Mouse (Mus musculus): ENCODE measurements around the gene Ube2r2. TPM values are rescaled to one million over a fixed set of nuclear protein-coding genes. Genes with fewer than 3 reads are reported as not detected.

Gene Ube2r2
- total and polyA plus RNA-seq, 2 experiments from 2014 or later, result 30.2 to 47.9 TPM

GRCm38 (mm10) chr4:41132471-41132870, 3.1 kb upstream of the Ube2r2 start:
- ATAC-seq (no peak), DNase-seq (ENCODE audit: low spot score) (no peak)
- Histone ChIP-seq H3K4me2 (ENCODE audit: low read depth, low read length) (no peak overlapping the region), H3K27me3 (ENCODE audit: insufficient read depth, low read length) (no peaks in the 10 kb centered on the region), H3K27ac (no peak overlapping the region), H3K9me3 (ENCODE audit: low read length) (no peaks in the 10 kb centered on the region), H3K4me1 (ENCODE audit: insufficient read depth, low read length) (no peaks in the 10 kb centered on the region), H3K9ac (replicated peaks; ENCODE audit: low read length) (no peak overlapping the region), H3K36me3 (ENCODE audit: insufficient read depth, low read length) (no peaks in the 10 kb centered on the region), H3K4me3 (ENCODE audit: low read length) (no peak overlapping the region)
- 76% methylated on average over 6 of the region's 6 CpGs for WGBS
- no peak for TF ChIP-seq CTCF (IDR thresholded peaks at IDR 0.05; ENCODE audit: low read depth)

DNA sequence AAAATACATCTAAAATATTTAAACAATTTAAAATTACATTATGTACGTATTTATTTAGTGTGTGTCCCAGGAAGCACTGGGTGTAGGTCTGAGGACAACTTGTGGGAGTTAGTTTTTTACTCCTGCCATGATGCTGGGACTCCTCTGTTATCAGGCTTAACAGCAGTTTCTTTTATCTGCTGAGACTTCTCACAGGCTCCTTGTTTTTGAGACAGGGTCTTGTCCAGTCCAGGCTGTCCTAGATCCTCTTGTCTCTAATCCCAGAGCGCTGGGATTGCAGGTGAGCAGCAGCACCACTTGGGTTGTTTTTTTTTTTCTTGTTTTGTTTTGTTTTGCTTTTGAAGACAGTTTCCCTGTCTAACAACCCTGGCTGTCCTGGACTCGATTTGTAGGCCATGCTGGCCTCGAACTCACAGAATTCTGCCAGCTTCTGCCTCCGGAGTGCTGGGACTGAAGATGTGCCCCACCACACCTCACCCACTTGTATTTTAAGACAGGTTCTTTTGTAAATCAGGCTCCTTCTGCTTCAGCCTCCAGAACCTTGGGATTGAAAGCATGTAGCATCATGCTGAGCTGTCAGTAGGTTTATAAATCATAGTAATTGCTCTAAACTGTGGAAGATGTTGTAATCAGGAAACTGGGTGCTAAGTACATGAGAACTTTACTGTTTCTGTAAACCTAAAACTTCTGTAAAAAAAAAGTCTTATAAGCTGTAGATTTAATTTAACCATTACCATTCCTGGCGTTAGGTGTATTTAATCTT, 1.8 kb upstream of the Ube2r2 start:
- no peaks in the 10 kb centered on the region for H3K27me3 ChIP-seq (ENCODE audit: insufficient read depth, low read length)
- H3K9ac ChIP-seq (replicated peaks; ENCODE audit: low read length), result no peak overlapping the region
- TF ChIP-seq CTCF (IDR thresholded peaks at IDR 0.05; ENCODE audit: low read depth), result no peak
- H3K36me3 ChIP-seq (ENCODE audit: insufficient read depth, low read length), result no peaks in the 10 kb centered on the region
- no peaks in the 10 kb centered on the region for H3K4me1 ChIP-seq (ENCODE audit: insufficient read depth, low read length)
- ATAC-seq (no peak), DNase-seq (ENCODE audit: low spot score) (no peak)
- H3K9me3 ChIP-seq (ENCODE audit: low read length), result no peaks in the 10 kb centered on the region
- WGBS, result 74% methylated on average over 6 of the region's 6 CpGs
- H3K27ac ChIP-seq, result no peak overlapping the region
- H3K4me2 ChIP-seq (ENCODE audit: low read depth, low read length), result no peak overlapping the region
- H3K4me3 ChIP-seq (ENCODE audit: low read length), result no peak overlapping the region

- Histone ChIP-seq H3K27ac (peak overlapping the region; percentile 98), H3K4me2 (ENCODE audit: low read depth, low read length) (peak overlapping the region; percentile 86), H3K9ac (replicated peaks; ENCODE audit: low read length) (peak overlapping the region; percentile 99), H3K36me3 (ENCODE audit: insufficient read depth, low read length) (no peaks in the 10 kb centered on the region), H3K4me1 (ENCODE audit: insufficient read depth, low read length) (no peaks in the 10 kb centered on the region), H3K27me3 (ENCODE audit: insufficient read depth, low read length) (no peaks in the 10 kb centered on the region), H3K4me3 (ENCODE audit: low read length) (peak overlapping the region; percentile 99), H3K9me3 (ENCODE audit: low read length) (no peaks in the 10 kb centered on the region)
- TF ChIP-seq CTCF (IDR thresholded peaks at IDR 0.05; ENCODE audit: low read depth), result no peak
- DNase-seq (ENCODE audit: low spot score), result peak; percentile 92
- 0% methylated on average over 23 of the region's 70 CpGs for whole genome bisulfite sequencing
- ATAC-seq, result peak; percentile 95
Observed at GRCm38 (mm10) chr4:41134935-41135710, 420 bp upstream of the Ube2r2 start.

GRCm38 (mm10) chr4:41136454-41136805, 887 bp downstream of the Ube2r2 start:
- DNase-seq (ENCODE audit: low spot score) (no peak), ATAC-seq (peak; percentile 33)
- no peaks in the 10 kb centered on the region for H3K4me1 ChIP-seq (ENCODE audit: insufficient read depth, low read length)
- H3K36me3 ChIP-seq (ENCODE audit: insufficient read depth, low read length), result peaks cover 7% of the 10 kb centered on the region; the same call in 1 of the 2 replicates
- TF ChIP-seq CTCF (IDR thresholded peaks at IDR 0.05; ENCODE audit: low read depth), result no peak
- H3K4me2 ChIP-seq (ENCODE audit: low read depth, low read length), result peak overlapping the region; percentile 86
- peak overlapping the region; percentile 99 for H3K9ac ChIP-seq (replicated peaks; ENCODE audit: low read length)
- H3K27ac ChIP-seq, result peak overlapping the region; percentile 98
- peak overlapping the region; percentile 99 for H3K4me3 ChIP-seq (ENCODE audit: low read length)
- no peaks in the 10 kb centered on the region for H3K27me3 ChIP-seq (ENCODE audit: insufficient read depth, low read length)
- 1% methylated on average over 4 of the region's 4 CpGs for WGBS
- H3K9me3 ChIP-seq (ENCODE audit: low read length), result no peaks in the 10 kb centered on the region

DNA sequence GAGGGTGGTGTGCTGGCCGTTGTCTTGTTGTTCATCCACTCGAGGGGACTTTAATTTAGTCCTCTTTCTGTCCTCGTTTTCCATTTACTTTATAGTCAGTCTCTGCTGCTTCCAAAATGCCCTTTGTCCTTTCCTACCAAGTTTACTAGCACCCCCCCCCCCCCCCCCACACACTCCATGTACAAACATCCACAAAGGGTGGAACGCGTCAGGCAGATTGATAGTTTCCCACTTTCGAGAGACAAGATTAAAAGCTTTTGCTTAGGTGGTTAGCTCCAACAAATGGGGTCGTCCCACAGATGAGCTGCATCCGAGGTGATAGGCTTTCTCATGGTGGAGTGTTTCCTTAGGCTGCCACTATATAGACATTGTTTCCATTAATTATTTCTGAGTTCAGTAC, 1.3 kb downstream of the Ube2r2 start:
- TF ChIP-seq CTCF (IDR thresholded peaks at IDR 0.05; ENCODE audit: low read depth), result no peak
- peaks cover 7% of the 10 kb centered on the region; the same call in 1 of the 2 replicates for H3K36me3 ChIP-seq (ENCODE audit: insufficient read depth, low read length)

GRCm38 (mm10) chr4:41140174-41140875, 4.8 kb downstream of the Ube2r2 start:
- ATAC-seq (no peak), DNase-seq (ENCODE audit: low spot score) (no peak)
- WGBS, result 85% methylated on average over 6 of the region's 6 CpGs
- no peaks in the 10 kb centered on the region for H3K27me3 ChIP-seq (ENCODE audit: insufficient read depth, low read length)
- peaks cover 7% of the 10 kb centered on the region; the same call in 1 of the 2 replicates for H3K36me3 ChIP-seq (ENCODE audit: insufficient read depth, low read length)
- no peaks in the 10 kb centered on the region for H3K9me3 ChIP-seq (ENCODE audit: low read length)
- no peak overlapping the region for H3K4me2 ChIP-seq (ENCODE audit: low read depth, low read length)
- H3K4me3 ChIP-seq (ENCODE audit: low read length), result no peak overlapping the region
- TF ChIP-seq CTCF (IDR thresholded peaks at IDR 0.05; ENCODE audit: low read depth), result no peak
- H3K27ac ChIP-seq, result no peak overlapping the region
- no peak overlapping the region for H3K9ac ChIP-seq (replicated peaks; ENCODE audit: low read length)
- H3K4me1 ChIP-seq (ENCODE audit: insufficient read depth, low read length), result no peaks in the 10 kb centered on the region

More for the DNA sequence above, 1.3 kb downstream of the Ube2r2 start:
- H3K9ac ChIP-seq (replicated peaks; ENCODE audit: low read length), result peak overlapping the region; percentile 99
- H3K4me2 ChIP-seq (ENCODE audit: low read depth, low read length), result peak overlapping the region; percentile 86
- H3K4me1 ChIP-seq (ENCODE audit: insufficient read depth, low read length), result no peaks in the 10 kb centered on the region
- H3K27ac ChIP-seq, result peak overlapping the region; percentile 98
- WGBS, result under 1% methylated on average over 8 of the region's 8 CpGs
- no peaks in the 10 kb centered on the region for H3K27me3 ChIP-seq (ENCODE audit: insufficient read depth, low read length)
- no peaks in the 10 kb centered on the region for H3K9me3 ChIP-seq (ENCODE audit: low read length)
- no peak for ATAC-seq
- DNase-seq (ENCODE audit: low spot score), result no peak
- H3K4me3 ChIP-seq (ENCODE audit: low read length), result peak overlapping the region; percentile 99
